Mouse (Mus musculus) spleen, postnatal 36 days (tissue): ENCODE results near the gene Celsr1.
A peak's percentile ranks its signal among the peaks of the same experiment; 100 is the strongest.
"Not testable (repeated sequence)": the region's sequence is repeated elsewhere in the genome, so short reads cannot be mapped to it uniquely, and the experiment has no call there.

Experiments
- DNase-seq, 2 experiments: peaks; one replicate each; pipeline ENCODE4 v3.0.0; 2022; ENCODE audit warnings: low spot score in 2 of 2, mixed read lengths in 1 of 2

The Celsr1 gene

GRCm38 (mm10) chr15:86064850-86065229 is 31.3 kb upstream of the Celsr1 start:
- DNase-seq, result peak in 1 of 2 experiments; percentile 52

- peak; percentile 52 to 58 for DNase-seq
These were observed 30.7 kb upstream of the Celsr1 start for GRCm38 (mm10) chr15:86064191-86064849.

GRCm38 (mm10) chr15:86061848-86062481 is 28.4 kb upstream of the Celsr1 start:
- DNase-seq, result no peak

- no peak for DNase-seq
These were observed 27.6 kb upstream of the Celsr1 start for GRCm38 (mm10) chr15:86061221-86061620.

- DNase-seq, result no peak
These were observed 27.0 kb upstream of the Celsr1 start for GRCm38 (mm10) chr15:86060581-86060980.

GRCm38 (mm10) chr15:86059835-86060380 is 26.3 kb upstream of the Celsr1 start:
- DNase-seq, result peak in 1 of 2 experiments; percentile 3

GRCm38 (mm10) chr15:86058931-86059834 is 25.6 kb upstream of the Celsr1 start:
- peak in 1 of 2 experiments; percentile 41 for DNase-seq

- DNase-seq, result peak; percentile 76 to 79
These were observed 24.9 kb upstream of the Celsr1 start for GRCm38 (mm10) chr15:86058394-86058915.

- DNase-seq, result peak in 1 of 2 experiments; percentile 4
These were observed 24.3 kb upstream of the Celsr1 start for GRCm38 (mm10) chr15:86057908-86058307.

- peak in 1 of 2 experiments; percentile 1 for DNase-seq
These were observed 23.8 kb upstream of the Celsr1 start, which contains the start of gene Gramd4 for GRCm38 (mm10) chr15:86057413-86057812. Gene Gramd4, plus strand, starts transcription at chr15:86057695.

GRCm38 (mm10) chr15:86056221-86056760 is 22.7 kb upstream of the Celsr1 start:
- peak in 1 of 2 experiments; percentile 45 for DNase-seq

GRCm38 (mm10) chr15:86054861-86055260 is 21.3 kb upstream of the Celsr1 start:
- not testable (repeated sequence) for DNase-seq

GRCm38 (mm10) chr15:86053890-86054536 is 20.4 kb upstream of the Celsr1 start:
- DNase-seq, result peak; percentile 69 to 77

- peak; percentile 27 to 50 for DNase-seq
These were observed 18.4 kb upstream of the Celsr1 start for GRCm38 (mm10) chr15:86051878-86052478.

- DNase-seq, result peak; percentile 64 to 70
These were observed 17.6 kb upstream of the Celsr1 start for GRCm38 (mm10) chr15:86051152-86051551.

GRCm38 (mm10) chr15:86050170-86050743 is 16.7 kb upstream of the Celsr1 start:
- no peak for DNase-seq

GRCm38 (mm10) chr15:86049510-86049909 is 15.9 kb upstream of the Celsr1 start:
- DNase-seq, result no peak

- no peak for DNase-seq
These were observed 8.8 kb upstream of the Celsr1 start for GRCm38 (mm10) chr15:86042364-86042763.

GRCm38 (mm10) chr15:86041421-86041820 is 7.8 kb upstream of the Celsr1 start:
- DNase-seq, result no peak

GRCm38 (mm10) chr15:86038802-86039201 is 5.2 kb upstream of the Celsr1 start:
- DNase-seq, result peak; percentile 64 to 69
